Mouse (Mus musculus) adrenal gland, postnatal 36 days (tissue): Measurements from ENCODE around the gene Saxo1. TPM values are rescaled to one million over a fixed set of nuclear protein-coding genes. Genes with fewer than 3 reads are reported as not detected.

Experiments used
- DNase-seq, 2 experiments: peaks; one replicate each; pipeline ENCODE4 v3.0.0; 2021; ENCODE audit warnings: mixed read lengths in 1 of 2
- total RNA-seq, 2 experiments: library from RNA; stranded (reverse); gene quantifications; 2 replicates each; pipeline ENCODE4 v1.2.3; 2021

Saxo1 gene
- total RNA-seq, 2 experiments from 2014 or later = not detected

- no peak for DNase-seq
Observed at GRCm38 (mm10) chr4:86527162-86528136, 30.7 kb downstream of the Saxo1 start.

GRCm38 (mm10) chr4:86524483-86524882 is 33.6 kb downstream of the Saxo1 start:
- no peak for DNase-seq

GRCm38 (mm10) chr4:86523771-86524170 is 34.4 kb downstream of the Saxo1 start:
- no peak for DNase-seq

- DNase-seq = no peak
Observed at GRCm38 (mm10) chr4:86520695-86521094, 37.4 kb downstream of the Saxo1 start.

- no peak for DNase-seq
Observed at GRCm38 (mm10) chr4:86519953-86520352, 38.2 kb downstream of the Saxo1 start.

- DNase-seq = no peak
Observed at GRCm38 (mm10) chr4:86504656-86505055, 53.5 kb downstream of the Saxo1 start.

- DNase-seq = no peak
Observed at GRCm38 (mm10) chr4:86499561-86499960, 58.6 kb downstream of the Saxo1 start.

- DNase-seq = peak; percentile 6 to 14
Observed at GRCm38 (mm10) chr4:86498754-86499153, 59.4 kb downstream of the Saxo1 start.

GRCm38 (mm10) chr4:86489128-86489527 is 69.0 kb downstream of the Saxo1 start:
- DNase-seq = no peak

- DNase-seq = no peak
Observed at GRCm38 (mm10) chr4:86486901-86487300, 71.2 kb downstream of the Saxo1 start.

- no peak for DNase-seq
Observed at GRCm38 (mm10) chr4:86486491-86486890, 71.6 kb downstream of the Saxo1 start.

- DNase-seq = no peak
Observed at GRCm38 (mm10) chr4:86485052-86485451, 73.1 kb downstream of the Saxo1 start.

- no peak for DNase-seq
Observed at GRCm38 (mm10) chr4:86483686-86484085, 74.4 kb downstream of the Saxo1 start.

GRCm38 (mm10) chr4:86483013-86483615 is 75.0 kb downstream of the Saxo1 start:
- no peak for DNase-seq

GRCm38 (mm10) chr4:86480891-86481290 is 77.2 kb downstream of the Saxo1 start:
- peak in 1 of 2 experiments; percentile 16 for DNase-seq

- no peak for DNase-seq
Observed at GRCm38 (mm10) chr4:86464808-86465207, 93.3 kb downstream of the Saxo1 start.

GRCm38 (mm10) chr4:86450468-86450867 is 107.7 kb downstream of the Saxo1 start:
- DNase-seq = no peak

- no peak for DNase-seq
Observed at GRCm38 (mm10) chr4:86436336-86436735, 121.8 kb downstream of the Saxo1 start.

GRCm38 (mm10) chr4:86435631-86436030 is 122.5 kb downstream of the Saxo1 start:
- DNase-seq = no peak

GRCm38 (mm10) chr4:86428091-86428745 is 129.9 kb downstream of the Saxo1 start:
- DNase-seq = no peak

- DNase-seq = no peak
Observed at GRCm38 (mm10) chr4:86427312-86427711, 130.8 kb downstream of the Saxo1 start.

GRCm38 (mm10) chr4:86426549-86426948 is 131.6 kb downstream of the Saxo1 start:
- DNase-seq = no peak

GRCm38 (mm10) chr4:86425581-86425980 is 132.5 kb downstream of the Saxo1 start:
- no peak for DNase-seq
